Mouse (Mus musculus) kidney, adult 2 months (tissue): Measurements from ENCODE around the gene Zbtb17.

Experiments
- CTCF ChIP-seq: fragments of 200-500 bp; conservative IDR thresholded peaks from 2 replicates; pipeline ENCODE4 v1.5.1; 2011; ENCODE audit warnings: low read depth, mild to moderate bottlenecking, control low read depth, low read length, moderate library complexity, mixed read lengths; ENCODE audit not compliant: insufficient read depth, insufficient read length
- POLR2A ChIP-seq: fragments of 200-500 bp; IDR thresholded peaks from one replicate; pipeline ENCODE4 v1.6.1; 2011; ENCODE audit warnings: low read depth, low read length, control low read depth

- TF ChIP-seq POLR2A (no peak), CTCF (no peak)
Measured at GRCm38 (mm10) chr4:141451916-141452450, 7.5 kb downstream of the Zbtb17 start.
